Mouse (Mus musculus) lung, postnatal 25 days (tissue): ENCODE measurements around the gene Taf1d.
A peak's percentile ranks its signal among the peaks of the same experiment; 100 is the strongest.
"Not testable (repeated sequence)": the region's sequence is repeated elsewhere in the genome, so short reads cannot be mapped to it uniquely, and the experiment has no call there.

Experiments
- DNase-seq: peaks from one replicate; pipeline ENCODE4 v3.0.0; 2022; ENCODE audit warnings: low spot score

Taf1d gene

GRCm38 (mm10) chr9:15305503-15306397, at the start of gene Taf1d:
TSS of gene Taf1d (plus strand) at chr9:15306214.
- DNase-seq: peak; percentile 98

DNA sequence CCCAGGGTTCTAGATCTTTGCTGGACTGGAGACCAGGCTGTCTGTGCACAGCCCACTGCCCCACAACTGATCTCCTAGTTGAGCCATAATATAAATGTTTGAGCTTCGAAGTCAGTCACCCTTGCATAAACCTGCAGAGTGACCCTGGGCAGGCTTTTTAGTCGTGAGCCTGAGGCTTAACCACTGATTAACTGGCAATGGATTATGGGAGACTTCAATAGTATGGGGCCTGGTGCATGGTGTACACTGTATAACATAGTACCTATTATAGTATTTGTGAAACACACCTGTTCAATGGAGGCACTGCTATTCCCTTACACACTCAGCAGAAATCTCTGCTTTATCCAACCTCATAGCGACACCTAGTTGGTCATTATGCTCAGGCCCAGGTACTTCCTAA, 49.8 kb upstream of the Taf1d start:
- no peak for DNase-seq

DNA sequence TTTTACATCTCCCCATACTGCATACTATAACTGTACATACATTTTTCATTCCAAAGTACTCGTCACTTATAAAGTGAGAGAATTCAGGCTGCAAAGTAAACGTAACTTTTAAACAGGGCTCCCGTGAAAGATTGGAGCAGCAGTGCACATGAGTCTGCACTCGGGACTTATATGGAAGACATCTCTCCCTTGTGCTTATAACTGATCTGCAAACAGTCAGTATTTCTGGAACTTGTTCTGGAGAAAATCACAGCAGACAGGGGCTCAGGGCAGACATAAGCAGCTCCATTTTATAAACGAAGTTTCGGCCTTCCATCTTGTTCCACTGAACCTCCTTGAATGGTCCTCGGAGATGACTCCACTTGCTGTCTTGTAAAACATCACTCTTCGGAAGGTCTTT, 44.0 kb upstream of the Taf1d start:
- DNase-seq: no peak

GRCm38 (mm10) chr9:15263487-15263886, 42.5 kb upstream of the Taf1d start:
- DNase-seq: no peak

GRCm38 (mm10) chr9:15273981-15274380, 32.0 kb upstream of the Taf1d start:
- no peak for DNase-seq

DNA sequence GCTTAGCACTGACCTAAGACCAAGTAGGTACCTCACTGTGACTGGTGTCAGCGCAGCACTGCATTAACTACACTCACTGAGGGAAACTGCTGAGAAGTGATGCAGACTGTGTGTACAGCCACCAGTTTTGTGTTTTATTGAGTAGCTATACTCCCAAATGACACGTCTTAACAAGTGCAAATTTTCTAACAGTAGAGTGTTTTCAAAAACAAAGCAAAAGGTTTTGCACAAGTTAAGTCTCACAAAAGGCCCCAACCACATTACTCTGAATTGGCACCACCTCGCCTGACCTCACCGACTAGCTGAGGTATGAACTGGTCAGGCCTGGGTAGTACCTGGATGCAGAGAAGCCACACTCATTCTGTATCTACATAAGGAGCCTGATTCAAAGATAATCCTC, 29.2 kb upstream of the Taf1d start:
- no peak for DNase-seq

DNA sequence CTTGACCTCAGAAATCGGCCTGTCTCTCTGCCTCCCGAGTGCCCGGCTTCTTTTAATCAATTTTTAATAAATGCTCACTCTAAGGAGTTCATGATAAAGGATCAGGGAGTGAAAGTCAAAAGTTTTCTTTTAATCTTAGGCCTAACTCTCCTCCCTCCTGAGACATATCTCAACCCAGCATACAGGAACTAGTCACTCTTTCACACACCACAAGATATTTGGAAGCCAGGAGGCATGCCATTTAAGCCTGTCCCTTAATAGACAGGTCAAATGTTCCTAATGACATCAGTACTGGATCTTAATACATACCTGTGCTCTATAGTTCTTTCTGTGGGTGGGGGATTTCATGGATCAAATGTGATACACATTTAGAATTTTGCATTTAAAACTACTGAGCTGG, 27.7 kb upstream of the Taf1d start:
- no peak for DNase-seq

- no peak for DNase-seq
Observed at GRCm38 (mm10) chr9:15279139-15279648, 26.8 kb upstream of the Taf1d start.

DNA sequence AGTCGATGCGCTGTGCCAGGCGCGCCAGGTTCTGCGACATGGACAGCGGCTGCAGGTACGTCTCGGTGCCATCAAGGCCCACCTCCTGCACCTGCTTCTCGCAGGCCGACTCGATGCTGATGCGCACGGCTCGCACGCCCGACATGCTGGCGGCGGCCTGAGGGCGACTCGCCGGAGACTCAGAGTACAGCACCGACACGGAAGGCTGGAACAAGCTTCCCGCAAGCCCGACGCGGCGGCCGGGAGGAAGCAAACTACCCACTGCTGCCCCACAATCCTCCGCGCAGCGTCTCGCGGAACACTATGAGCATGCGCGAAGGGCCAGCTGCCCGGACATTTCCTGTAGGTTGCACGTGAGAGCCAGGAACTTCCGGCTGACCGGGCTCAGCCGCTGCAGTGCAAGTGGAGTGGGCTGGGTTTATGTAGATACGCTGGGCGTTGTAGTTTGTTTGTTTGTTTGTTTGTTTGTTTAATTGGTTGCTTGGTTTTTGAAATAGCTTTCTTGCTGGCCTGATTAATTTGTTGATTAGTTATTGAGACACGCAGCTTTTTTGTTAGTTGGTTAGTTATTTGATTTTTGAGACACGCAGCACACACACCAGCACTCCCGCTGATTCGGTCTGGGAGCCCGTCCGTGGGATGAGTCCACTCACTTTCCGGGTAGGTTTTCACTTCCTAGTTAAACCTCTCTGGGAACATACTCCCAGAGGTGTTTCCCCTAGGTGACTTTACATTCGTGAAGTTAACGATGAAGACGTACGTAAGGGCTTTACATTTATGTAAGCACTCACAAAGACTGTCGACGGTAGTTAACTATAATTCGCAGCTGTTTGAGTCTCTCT, 26.1 kb upstream of the Taf1d start, which contains the start of gene Med17:
Gene Med17 (minus strand): TSS at position 283 of the 842 bp plus-strand sequence.
- peak; percentile 94 for DNase-seq

GRCm38 (mm10) chr9:15280491-15280879, 25.5 kb upstream of the Taf1d start:
- DNase-seq: no peak

DNA sequence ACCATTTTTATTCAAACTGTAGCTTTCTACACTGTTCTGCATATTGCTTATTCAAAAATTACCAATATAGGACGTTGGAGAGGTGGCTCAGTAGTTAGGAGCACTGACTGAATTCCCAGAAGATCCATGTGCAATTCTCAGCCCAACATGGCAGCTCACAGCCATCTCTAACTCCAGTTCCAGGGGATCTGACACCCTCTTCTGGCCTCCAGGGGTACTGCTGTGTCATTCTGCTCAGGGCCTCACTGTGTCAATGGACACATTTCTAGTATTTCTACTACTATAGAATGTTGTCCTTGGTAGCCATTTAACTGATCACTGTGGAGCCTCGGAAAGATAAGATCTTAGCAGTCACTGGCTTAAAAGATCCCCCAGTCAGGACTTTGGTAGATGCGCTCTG, 20.6 kb upstream of the Taf1d start:
- no peak for DNase-seq

- DNase-seq: no peak
Observed at GRCm38 (mm10) chr9:15287846-15288245, 18.2 kb upstream of the Taf1d start.

DNA sequence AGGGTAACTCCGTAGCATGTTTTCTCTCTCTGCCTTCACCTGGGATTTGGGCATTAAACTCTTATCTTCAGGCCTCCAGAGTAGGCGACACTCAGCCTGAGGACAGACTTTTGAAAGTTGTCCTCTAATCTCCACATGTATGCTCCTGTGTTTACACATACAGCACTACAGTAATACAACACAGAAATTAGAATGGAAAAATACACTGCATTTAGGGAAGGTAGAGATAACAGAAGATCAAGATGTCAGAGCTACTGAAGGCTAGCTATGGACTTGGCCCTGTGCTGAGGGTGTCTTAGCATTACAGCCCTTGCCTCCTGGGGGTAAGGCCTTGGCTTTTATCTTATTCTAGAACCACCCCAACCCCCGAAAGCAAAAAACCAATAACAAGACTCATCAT, 17.6 kb upstream of the Taf1d start:
- no peak for DNase-seq

- DNase-seq: no peak
Observed at GRCm38 (mm10) chr9:15289251-15289650, 16.8 kb upstream of the Taf1d start.

- DNase-seq: no peak
Observed at GRCm38 (mm10) chr9:15297112-15297511, 8.9 kb upstream of the Taf1d start.

GRCm38 (mm10) chr9:15298451-15298850, 7.6 kb upstream of the Taf1d start:
- no peak for DNase-seq

- DNase-seq: no peak
Observed at GRCm38 (mm10) chr9:15300056-15300455, 6.0 kb upstream of the Taf1d start.

DNA sequence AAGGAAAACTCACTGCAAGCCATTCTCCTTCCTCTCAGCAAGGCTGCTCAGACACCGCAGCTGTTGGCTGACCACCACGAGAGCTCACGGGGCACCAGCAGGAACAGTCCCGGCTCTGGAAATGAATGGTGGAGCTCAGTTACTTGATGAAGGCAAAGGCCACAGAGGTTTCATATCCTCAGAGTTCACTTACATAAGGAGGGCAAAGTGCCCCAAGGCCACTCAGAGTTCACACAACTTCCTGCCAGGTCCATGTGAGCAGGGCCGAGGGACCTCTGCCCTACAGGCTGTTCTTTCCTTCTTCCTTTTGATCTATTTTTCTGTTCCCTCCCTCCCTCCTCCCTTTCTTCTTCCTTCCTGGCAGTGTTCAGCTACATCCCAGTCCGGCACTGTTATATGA, 4.6 kb upstream of the Taf1d start:
- DNase-seq: peak; percentile 70

DNA sequence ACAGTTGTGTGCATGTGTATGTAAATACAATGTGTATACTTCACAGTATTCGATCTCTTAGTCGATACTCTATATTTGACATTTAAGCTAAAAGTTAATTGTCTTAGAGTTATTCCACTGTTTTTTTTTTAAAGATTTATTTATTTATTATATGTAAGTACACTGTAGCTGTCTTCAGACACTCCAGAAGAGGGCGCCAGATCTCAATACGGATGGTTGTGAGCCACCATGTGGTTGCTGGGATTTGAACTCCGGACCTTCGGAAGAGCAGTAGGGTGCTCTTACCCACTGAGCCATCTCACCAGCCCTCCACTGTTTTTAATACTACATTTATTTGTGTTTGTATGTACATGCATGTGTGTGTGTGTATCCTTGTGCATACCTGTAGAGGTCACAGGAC, 4.0 kb upstream of the Taf1d start:
- DNase-seq: not testable (repeated sequence)

DNA sequence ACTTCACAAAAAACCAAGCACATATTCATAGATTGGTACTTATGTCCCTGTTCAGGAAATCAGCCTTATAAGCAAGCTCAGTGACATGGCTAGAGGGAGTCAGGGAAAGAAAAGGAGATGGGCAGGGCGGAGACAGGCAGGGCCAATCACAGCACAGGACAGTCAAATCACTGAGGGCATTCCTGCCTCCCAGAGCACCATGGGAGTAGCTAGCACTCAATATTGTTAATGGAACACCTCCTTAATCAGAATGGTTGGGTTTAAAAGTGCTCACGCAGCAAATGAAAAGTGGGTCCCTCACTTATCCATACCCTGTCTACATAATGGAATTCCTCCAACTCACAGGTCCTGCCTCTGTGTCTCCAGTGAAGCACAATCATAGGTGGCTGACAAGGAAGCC, 3.1 kb upstream of the Taf1d start:
- no peak for DNase-seq

DNA sequence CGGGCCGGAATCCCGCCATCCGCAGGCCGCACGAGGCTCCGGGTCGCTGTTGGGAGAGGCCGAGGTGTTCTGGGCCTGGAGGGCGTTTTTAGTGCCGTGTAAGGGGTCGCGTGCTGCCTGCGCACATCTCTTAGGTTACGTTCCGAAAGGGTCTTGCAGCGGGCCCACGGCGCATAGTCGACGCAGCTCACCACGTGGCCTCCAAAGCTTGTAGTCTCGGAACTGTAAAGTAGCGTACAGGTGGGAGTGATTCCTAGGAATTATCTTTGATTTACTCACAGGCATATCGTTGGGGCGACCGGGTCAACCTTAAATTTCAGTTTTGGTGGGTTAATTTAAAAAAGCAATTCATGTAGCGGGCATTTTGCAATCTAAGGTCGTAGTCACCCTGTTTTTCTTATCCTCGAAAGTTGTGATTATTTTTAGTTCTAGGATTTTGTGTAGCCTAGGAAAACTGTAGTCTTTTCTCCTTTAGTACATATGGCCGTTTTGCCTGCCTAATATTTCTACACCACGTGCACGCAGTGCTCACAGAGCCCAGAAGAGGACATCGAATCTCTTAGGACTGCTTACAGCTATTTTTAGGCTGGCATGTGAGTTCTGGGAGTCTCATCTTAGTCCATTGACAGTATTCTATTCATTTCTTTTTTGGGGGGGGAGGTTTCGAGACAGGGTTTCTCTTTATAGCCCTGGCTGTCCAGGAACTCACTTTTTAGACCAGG, 545 bp downstream of the Taf1d start, which contains the start of gene 4931406C07Rik:
Gene 4931406C07Rik (minus strand): TSS at position 51 of the 722 bp plus-strand sequence.
- no peak for DNase-seq

DNA sequence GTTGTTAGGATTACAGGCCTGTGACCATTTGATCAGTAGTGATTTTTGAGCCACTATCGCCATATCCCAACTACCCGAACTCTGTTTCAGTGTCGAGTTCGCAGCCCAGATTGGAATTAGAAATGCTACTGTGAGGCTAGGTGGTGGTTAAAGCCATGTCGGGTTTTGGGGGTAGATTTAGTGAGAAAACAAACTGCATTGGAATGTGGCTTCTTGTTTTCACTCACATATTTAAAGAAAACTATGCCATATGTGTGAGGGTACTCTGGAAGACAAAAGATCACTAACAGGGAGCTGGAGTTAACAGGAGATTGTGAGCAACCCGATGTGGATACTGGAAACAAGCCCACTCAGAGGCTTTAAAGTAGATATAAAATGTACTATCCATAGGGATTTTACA, 1.2 kb downstream of the Taf1d start:
- DNase-seq: no peak
